Mouse (Mus musculus) liver, embryonic 14.5 days (tissue): Measurements from ENCODE around the gene Arl3. TPM values are rescaled to one million over a fixed set of nuclear protein-coding genes. Genes with fewer than 3 reads are reported as not detected.

Source experiments
- ATAC-seq: fragments of 200-750 bp; cut with Nextera tagmentation; 2 replicates; pipeline ENCODE4 v1.8.0; 2017; ENCODE audit warnings: moderate number of reproducible peaks, mild to moderate bottlenecking, moderate library complexity; ENCODE audit not compliant: insufficient read depth
- DNase-seq, 3 experiments: peaks; one replicate each; pipeline ENCODE4 v3.0.0-alpha.2; 2012 to 2013; ENCODE audit warnings: low read depth in 3 of 3, low spot score in 3 of 3
- H3K27ac ChIP-seq: fragments of 300-500 bp; sonication (generic); 2 replicates; pipeline ENCODE4 v1.5.1; 2014; ENCODE audit warnings: moderate library complexity, mild to moderate bottlenecking, control low read depth, inconsistent platforms
- H3K27me3 ChIP-seq: fragments of 300-500 bp; sonication (generic); 2 replicates; pipeline ENCODE4 v1.6.1; 2014; ENCODE audit warnings: mild to moderate bottlenecking, low read length, moderate library complexity; ENCODE audit not compliant: control insufficient read depth, insufficient read depth
- H3K36me3 ChIP-seq: fragments of 300-500 bp; sonication (generic); replicated peaks from 2 replicates; pipeline ENCODE4 v1.6.1; 2014; ENCODE audit warnings: low read depth; ENCODE audit not compliant: control insufficient read depth, insufficient read depth
- H3K4me1 ChIP-seq, 2 experiments: fragments of 200-500 bp in 1 of 2; fragments of 300-500 bp in 1 of 2; sonication (generic) in 1 of 2; replicated peaks; 2 replicates each; pipeline ENCODE4 v1.6.1; 2012 to 2014; ENCODE audit warnings: antibody characterized with exemption in 1 of 2, inconsistent platforms in 1 of 2, low read length in 1 of 2; ENCODE audit not compliant: control insufficient read depth in 2 of 2, insufficient read depth in 2 of 2
- H3K4me2 ChIP-seq: fragments of 300-500 bp; sonication (generic); 2 replicates; pipeline ENCODE4 v1.6.1; 2014; ENCODE audit warnings: low read depth, mild to moderate bottlenecking, control low read depth, moderate library complexity
- H3K4me3 ChIP-seq, 2 experiments: fragments of 200-500 bp in 1 of 2; fragments of 300-500 bp in 1 of 2; sonication (generic) in 1 of 2; 2 replicates each; pipeline ENCODE4 v1.5.1; 2012 to 2014; ENCODE audit warnings: low read depth in 2 of 2, low read length in 2 of 2, mild to moderate bottlenecking in 2 of 2, control low read depth in 1 of 2, inconsistent platforms in 1 of 2, moderate library complexity in 1 of 2; ENCODE audit not compliant: insufficient read depth in 1 of 2
- H3K9ac ChIP-seq: fragments of 300-500 bp; sonication (generic); replicated peaks from 2 replicates; pipeline ENCODE4 v1.6.1; 2014; ENCODE audit warnings: mild to moderate bottlenecking, control low read depth, moderate library complexity
- H3K9me3 ChIP-seq: fragments of 300-500 bp; sonication (generic); 2 replicates; pipeline ENCODE4 v1.6.1; 2016; ENCODE audit warnings: low read length, mixed read lengths; ENCODE audit not compliant: control insufficient read depth
- CTCF ChIP-seq: IDR thresholded peaks from 2 replicates; pipeline ENCODE4 v1.5.1; 2016; ENCODE audit warnings: antibody characterized with exemption, low read depth, control low read depth
- EP300 ChIP-seq: IDR thresholded peaks from 2 replicates; pipeline ENCODE4 v1.6.1; 2016; ENCODE audit warnings: antibody characterized with exemption, low read depth
- WGBS: fragments of 180-500 bp; shearing (Covaris S2); extraction: QIAGEN DNeasy Blood & Tissue Kit; methylation state at CpG from one replicate; pipeline ENCODE4 v1.1.7; 2014; ENCODE audit not compliant: insufficient replicate concordance; 5-methylcytosine and 5-hydroxymethylcytosine counted together
- polyA plus RNA-seq, 2 experiments: library from polyadenylated mRNA; depleted of rRNA in 1 of 2; stranded (reverse) in 1 of 2; unstranded in 1 of 2; fragments of >200 nt; fragmentation: Nextera tagmentation in 1 of 2; extraction: Ambion mirVana in 1 of 2; gene quantifications; 2 replicates each; pipeline versions ENCODE4 v1.2.1 to v1.2.3; 2012 to 2014

Arl3 gene
- polyA plus RNA-seq, 2 experiments: 17.1 to 27.6 TPM

- Histone ChIP-seq H3K4me3 (no peak overlapping the region), H3K27ac (no peak overlapping the region), H3K9me3 (no peaks in the 10 kb centered on the region), H3K4me1 (peaks cover 10 to 17% of the 10 kb centered on the region in 2 experiments), H3K27me3 (no peaks in the 10 kb centered on the region), H3K36me3 (no peaks in the 10 kb centered on the region), H3K9ac (no peak overlapping the region), H3K4me2 (no peak overlapping the region)
- TF ChIP-seq EP300 (no peak), CTCF (no peak)
- ATAC-seq (no peak), DNase-seq (no peak)
- WGBS: 59% methylated on average over 1 of the region's 1 CpGs
Observed at GRCm38 (mm10) chr19:46489448-46489847, 83.5 kb downstream of the Arl3 start.

- WGBS: 26% methylated on average over 2 of the region's 2 CpGs
- Histone ChIP-seq H3K4me1 (peaks cover 10 to 29% of the 10 kb centered on the region in 2 experiments), H3K4me3 (no peak overlapping the region)
Observed at GRCm38 (mm10) chr19:46486709-46487108, 86.3 kb downstream of the Arl3 start.

GRCm38 (mm10) chr19:46485847-46486246, 87.2 kb downstream of the Arl3 start:
- 46% methylated on average over 9 of the region's 9 CpGs for WGBS
- Histone ChIP-seq H3K9ac (no peak overlapping the region), H3K9me3 (no peaks in the 10 kb centered on the region), H3K4me1 (peaks cover 10 to 29% of the 10 kb centered on the region in 2 experiments), H3K4me3 (no peak overlapping the region), H3K4me2 (no peak overlapping the region), H3K27ac (no peak overlapping the region), H3K36me3 (no peaks in the 10 kb centered on the region), H3K27me3 (no peaks in the 10 kb centered on the region)
- TF ChIP-seq EP300 (no peak), CTCF (no peak)
- DNase-seq (no peak), ATAC-seq (peak; percentile 41; the same call in 1 of the 2 replicates)

More at GRCm38 (mm10) chr19:46486709-46487108, 86.3 kb downstream of the Arl3 start:
- no peaks in the 10 kb centered on the region for H3K36me3 ChIP-seq
- no peak overlapping the region for H3K4me2 ChIP-seq
- no peaks in the 10 kb centered on the region for H3K27me3 ChIP-seq
- H3K9me3 ChIP-seq: no peaks in the 10 kb centered on the region
- H3K27ac ChIP-seq: no peak overlapping the region
- DNase-seq (no peak), ATAC-seq (no peak)
- TF ChIP-seq EP300 (no peak), CTCF (no peak)
- no peak overlapping the region for H3K9ac ChIP-seq

- WGBS: 70% methylated on average over 5 of the region's 5 CpGs
- H3K36me3 ChIP-seq: no peaks in the 10 kb centered on the region
- ATAC-seq (no peak), DNase-seq (no peak)
- H3K4me3 ChIP-seq: no peak overlapping the region
- H3K27me3 ChIP-seq: no peaks in the 10 kb centered on the region
- H3K4me2 ChIP-seq: no peak overlapping the region
- TF ChIP-seq CTCF (no peak), EP300 (no peak)
- H3K9me3 ChIP-seq: no peaks in the 10 kb centered on the region
- no peak overlapping the region for H3K27ac ChIP-seq
- H3K9ac ChIP-seq: no peak overlapping the region
- peaks cover 10 to 32% of the 10 kb centered on the region in 2 experiments for H3K4me1 ChIP-seq
Observed at GRCm38 (mm10) chr19:46484518-46484917, 88.5 kb downstream of the Arl3 start.

- TF ChIP-seq EP300 (no peak), CTCF (no peak)
- 65% methylated on average over 15 of the region's 15 CpGs for WGBS
- no peaks in the 10 kb centered on the region for H3K9me3 ChIP-seq
- DNase-seq (no peak), ATAC-seq (no peak)
- no peak overlapping the region for H3K9ac ChIP-seq
- no peaks in the 10 kb centered on the region for H3K36me3 ChIP-seq
- peaks cover 10 to 38% of the 10 kb centered on the region in 2 experiments for H3K4me1 ChIP-seq
- H3K27ac ChIP-seq: no peak overlapping the region
- H3K27me3 ChIP-seq: no peaks in the 10 kb centered on the region
- H3K4me2 ChIP-seq: no peak overlapping the region
- H3K4me3 ChIP-seq: no peak overlapping the region
Observed at GRCm38 (mm10) chr19:46483701-46484328, 89.2 kb downstream of the Arl3 start.
